Mouse (Mus musculus): ENCODE results near the gene Atl3.

DNA sequence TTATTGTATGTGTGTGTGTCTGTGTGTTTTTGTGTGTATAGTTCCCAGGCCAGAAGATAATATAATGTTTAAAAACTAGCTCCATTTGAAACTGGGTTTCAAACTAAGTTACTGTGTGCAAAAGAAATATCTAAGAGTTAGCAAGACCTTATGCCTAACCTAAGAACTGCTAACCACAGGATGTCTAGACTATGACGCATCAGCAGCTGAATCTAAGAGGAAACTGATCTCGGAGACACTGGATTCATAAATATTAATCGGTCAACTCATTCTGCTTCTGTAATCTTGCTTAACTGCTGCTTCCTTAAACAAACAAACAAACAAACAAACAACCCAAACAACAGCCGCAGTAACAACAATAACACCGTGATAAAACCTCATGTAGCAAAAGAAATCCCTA lies 75.8 kb downstream of the Atl3 start:
- no peak for TF ChIP-seq GATA1 (IDR thresholded peaks at IDR 0.05; ENCODE audit: borderline replicate concordance, low read length)
- no peak for TF ChIP-seq FLI1 (IDR thresholded peaks at IDR 0.05; ENCODE audit: low read length)
